ENCODE assay signal across 15 mouse cellular contexts in the genomic region with DNA sequence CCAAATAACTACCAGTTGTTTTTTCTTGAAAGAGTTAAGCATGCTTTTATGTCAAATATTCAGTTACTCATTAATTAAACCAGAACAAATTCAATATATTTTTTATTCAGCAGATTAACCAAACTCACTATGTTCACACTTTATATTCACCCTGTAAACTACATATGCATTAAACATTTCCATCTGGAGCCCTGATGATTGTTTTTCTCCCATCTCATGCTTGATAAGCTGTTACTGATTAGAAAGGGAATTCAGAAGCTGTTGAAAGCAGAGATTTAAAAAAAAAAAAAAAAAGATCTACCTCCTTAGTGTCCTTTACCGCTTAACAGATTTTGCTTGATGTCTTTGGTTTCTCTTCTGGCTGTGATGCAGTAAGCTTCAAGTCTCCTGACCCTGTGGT.
"Had no signal": no experiment of that assay in that cellular context is flagged by ENCODE, and none has a peak within 500 bp of the region (broad histone marks: within the 10 kb centered on the region; RNA-seq: fewer than 3 reads in every experiment).

No protein-coding gene starts in this region.

- H3K36me3 ChIP-seq: midbrain, embryonic 10.5 days; midbrain, embryonic 12.5 days; neural tube, embryonic 12.5 days; stomach, embryonic 15.5 days had no signal

- ATAC-seq: midbrain, embryonic 16.5 days had no signal

- H3K4me3 ChIP-seq: midbrain, embryonic 10.5 days; midbrain, embryonic 12.5 days; neural tube, embryonic 12.5 days; stomach, embryonic 15.5 days had no signal

- H3K9me3 ChIP-seq: midbrain, embryonic 10.5 days; midbrain, embryonic 12.5 days; neural tube, embryonic 12.5 days; stomach, embryonic 15.5 days had no signal

- H3K27me3 ChIP-seq: midbrain, embryonic 12.5 days; neural tube, embryonic 12.5 days; stomach, embryonic 15.5 days had no signal

- H3K27ac ChIP-seq: midbrain, embryonic 10.5 days; midbrain, embryonic 12.5 days; neural tube, embryonic 12.5 days; stomach, embryonic 15.5 days; stomach, postnatal 0 days had no signal

- DNase-seq: lung, adult 18-20 months; lung, embryonic 14.5 days; lung, postnatal 10 days; lung, postnatal 4 days; midbrain, embryonic 14.5 days; right cerebral cortex, postnatal 14 days; thymus, adult 2 months; thymus, postnatal 25 days; thymus, postnatal 4 days had no signal

- H3K4me2 ChIP-seq: lung, embryonic 14.5 days; midbrain, embryonic 12.5 days; neural tube, embryonic 12.5 days; stomach, embryonic 15.5 days had no signal

- H3K9ac ChIP-seq: lung, embryonic 14.5 days; midbrain, embryonic 12.5 days; neural tube, embryonic 12.5 days; stomach, embryonic 15.5 days had no signal

- H3K4me1 ChIP-seq: midbrain, embryonic 10.5 days; midbrain, embryonic 12.5 days; neural tube, embryonic 12.5 days; stomach, embryonic 15.5 days had no signal
